In the genomic region with DNA sequence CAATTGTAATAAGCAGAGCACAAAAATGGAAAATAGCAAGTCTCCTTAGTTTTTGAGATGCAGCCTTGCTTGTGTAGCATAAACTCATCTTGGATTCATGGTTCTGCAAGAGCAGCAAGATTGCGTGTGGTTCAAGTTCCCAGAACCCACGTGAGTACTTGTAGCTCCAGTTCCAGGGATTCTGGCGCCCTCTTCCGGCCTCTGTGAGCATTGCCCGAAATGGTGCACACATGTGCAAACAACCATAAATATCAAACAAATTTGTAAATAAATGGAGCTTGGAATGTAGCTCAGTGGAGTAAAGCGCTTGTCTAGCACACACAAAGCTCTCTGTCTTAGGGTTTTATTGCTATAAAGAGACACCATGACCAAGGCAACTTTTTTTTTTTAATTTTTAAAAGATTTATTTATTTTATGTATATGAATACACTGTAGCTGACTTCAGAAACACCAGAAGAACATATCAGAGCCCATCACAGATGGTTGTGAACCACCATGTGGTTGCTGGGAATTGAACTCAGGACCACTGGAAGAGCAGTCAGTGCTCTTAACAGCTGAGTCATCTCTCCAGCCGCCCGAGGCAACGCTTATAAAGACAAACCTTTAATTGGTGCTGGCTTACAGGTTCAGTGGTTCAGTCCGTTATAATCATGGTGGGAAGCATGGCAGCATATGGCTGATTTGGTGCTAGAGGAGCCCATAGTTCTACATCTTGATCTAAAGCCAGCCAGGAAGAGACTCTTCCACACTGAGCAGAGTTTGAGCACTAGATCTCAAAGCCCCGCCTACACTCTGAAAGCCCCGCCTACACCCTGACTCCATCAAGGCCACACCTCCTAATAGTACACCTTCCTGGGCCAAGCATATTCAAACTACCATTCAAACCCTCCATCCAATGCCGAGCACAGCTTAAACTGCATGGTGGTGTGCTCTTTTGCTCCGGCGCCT, we compare ENCODE assay signal across 1 mouse cellular context.
TF ChIP-seq lines count a peak whose summit lies in the region.

No protein-coding gene starts in this region.

TF ChIP-seq in myocyte, 11 proteins besides CTCF, POLR2A, EP300 and RAD21 (continued from another document):
- TF ChIP-seq USF1 (IDR thresholded peaks at IDR 0.05; ENCODE audit: low read depth) (peak; percentile 81), E2F4 (IDR thresholded peaks at IDR 0.05; ENCODE audit: insufficient read depth) (no peak), MYOG (IDR thresholded peaks at IDR 0.05; ENCODE audit: control insufficient read depth in 1 of 3, insufficient read depth in 1 of 3, insufficient read length in 2 of 3, low read depth in 2 of 3) (no peak)
TF ChIP-seq in myocyte: peak in this region for 1.
